Mouse (Mus musculus) ES-Bruce4 (cell line): ENCODE measurements around the gene Fat3.

Experiments
- CTCF ChIP-seq: IDR thresholded peaks from one replicate; pipeline ENCODE4 v1.8.1; 2011; ENCODE audit warnings: low read depth, low read length
- EP300 ChIP-seq: IDR thresholded peaks from 2 replicates; pipeline ENCODE4 v1.6.1; 2011; ENCODE audit warnings: low read depth, low read length; ENCODE audit not compliant: insufficient read depth
- POLR2A ChIP-seq: IDR thresholded peaks from one replicate; pipeline ENCODE4 v1.8.1; 2011; ENCODE audit warnings: low read length; ENCODE audit not compliant: insufficient read depth

GRCm38 (mm10) chr9:16152756-16153579, 348.1 kb downstream of the Fat3 start:
- no peak for TF ChIP-seq POLR2A
- no peak for TF ChIP-seq CTCF
- no peak for TF ChIP-seq EP300
